Mouse (Mus musculus): ENCODE measurements around the gene Actbl2. TPM values are rescaled to one million over a fixed set of nuclear protein-coding genes. Genes with fewer than 3 reads are reported as not detected.

Actbl2 gene
- total and polyA plus RNA-seq, 3 experiments = not detected

- TF ChIP-seq IRF4 (IDR thresholded peaks at IDR 0.05; ENCODE audit: low read depth, low read length) = no peak
- TF ChIP-seq ZKSCAN1 (IDR thresholded peaks at IDR 0.05; ENCODE audit: borderline replicate concordance, low read depth, low read length) = no peak
- TF ChIP-seq USF1 (IDR thresholded peaks at IDR 0.05; ENCODE audit: low read depth, low read length) = no peak
- TF ChIP-seq USF2 (conservative IDR thresholded peaks at IDR 0.05; ENCODE audit: low read depth, low read length) = no peak
- no peak for TF ChIP-seq JUND (conservative IDR thresholded peaks at IDR 0.05; ENCODE audit: low read depth, low read length)
- TF ChIP-seq RAD21 (IDR thresholded peaks at IDR 0.05; ENCODE audit: low read depth, low read length) = no peak
- TF ChIP-seq ZMIZ1 (IDR thresholded peaks at IDR 0.05; ENCODE audit: low read depth, low read length) = no peak
- TF ChIP-seq CHD2 (IDR thresholded peaks at IDR 0.05; ENCODE audit: low read length) = no peak
- TF ChIP-seq MYC (IDR thresholded peaks at IDR 0.05; ENCODE audit: low read depth, low read length) = no peak
- no peak for TF ChIP-seq HCFC1 (IDR thresholded peaks at IDR 0.05; ENCODE audit: low read depth, low read length)
- no peak for TF ChIP-seq CTCF (conservative IDR thresholded peaks at IDR 0.05 in 1 of 2, IDR thresholded peaks at IDR 0.05 in 1 of 2; ENCODE audit: low read depth in 2 of 2, low read length in 2 of 2)
- no peak for TF ChIP-seq UBTF (IDR thresholded peaks at IDR 0.05; ENCODE audit: low read depth, low read length)
- TF ChIP-seq JUN (IDR thresholded peaks at IDR 0.05; ENCODE audit: insufficient read depth, low read depth, low read length) = no peak
- no peak for TF ChIP-seq TCF12 (IDR thresholded peaks at IDR 0.05; ENCODE audit: low read depth, low read length)
- no peak for TF ChIP-seq SIN3A (IDR thresholded peaks at IDR 0.05; ENCODE audit: low read length)
- no peak for TF ChIP-seq ZC3H11A (IDR thresholded peaks at IDR 0.05; ENCODE audit: low read depth, low read length)
- no peak for TF ChIP-seq POLR2AphosphoS2 (IDR thresholded peaks at IDR 0.05; ENCODE audit: low read depth, low read length)
- TF ChIP-seq POLR2A (IDR thresholded peaks at IDR 0.05; ENCODE audit: low read depth, low read length) = no peak
- TF ChIP-seq MEF2A (IDR thresholded peaks at IDR 0.05; ENCODE audit: borderline replicate concordance, low read depth, low read length) = no peak
- no peak for TF ChIP-seq EP300 (IDR thresholded peaks at IDR 0.05; ENCODE audit: low read length)
Observed at GRCm38 (mm10) chr13:111271868-111272267, 17.1 kb downstream of the Actbl2 start.

GRCm38 (mm10) chr13:111286461-111287385 lies 31.9 kb downstream of the Actbl2 start:
- Histone ChIP-seq H3K4me3 (replicated peaks in 1 of 3; ENCODE audit: low read depth in 2 of 3, low read length in 2 of 3, poor library complexity in 1 of 3) (no peak overlapping the region), H3K4me1 (ENCODE audit: control insufficient read depth in 1 of 2, insufficient read depth in 2 of 2) (peaks cover 6 to 21% of the 10 kb centered on the region in 2 experiments; a peak in 3 of 4 replicates), H3K79me2 (replicated peaks; ENCODE audit: control insufficient read depth, extremely low read depth, insufficient read depth, poor library complexity, severe bottlenecking) (no peaks in the 10 kb centered on the region), H3K27ac (ENCODE audit: insufficient read depth, low read depth) (no peak overlapping the region), H3K9me3 (replicated peaks; ENCODE audit: low read length) (peaks cover 13% of the 10 kb centered on the region), H3K27me3 (replicated peaks) (no peaks in the 10 kb centered on the region), H3K4me2 (ENCODE audit: insufficient read depth, low read depth, poor library complexity, severe bottlenecking) (no peak overlapping the region), H3K9ac (ENCODE audit: insufficient read depth, low read depth) (no peak overlapping the region), H3K36me3 (replicated peaks in 1 of 2; ENCODE audit: control insufficient read depth in 1 of 2, insufficient read depth in 1 of 2, low read length in 1 of 2) (no peaks in the 10 kb centered on the region)
- dilution Hi-C loops (cut with MboI; ENCODE audit: extremely low pct_ligation_motif_present, extremely low pct_unique_long_range_greater_than_20kb, low sequenced_read_pairs) = no loop called here
- in situ Hi-C loops (cut with MboI; ENCODE audit: low pct_ligation_motif_present, low pct_unique_long_range_greater_than_20kb, low sequenced_read_pairs) = no loop called here
- DNase-seq (ENCODE audit: extremely low read depth) = peak; percentile 80
- peak; percentile 52 for TF ChIP-seq BHLHE40 (IDR thresholded peaks at IDR 0.05; ENCODE audit: low read depth, low read length)
- 0 out of 2 replicates have a peak, but pooled peaks have one; percentile 34 for TF ChIP-seq MAFK (IDR thresholded peaks at IDR 0.05; ENCODE audit: insufficient replicate concordance, low read length)
- TF ChIP-seq TBP (conservative IDR thresholded peaks at IDR 0.05; ENCODE audit: low read depth, low read length) = no peak
- 0 out of 2 replicates have a peak, but pooled peaks have one; percentile 45 for TF ChIP-seq IRF4 (IDR thresholded peaks at IDR 0.05; ENCODE audit: low read depth, low read length)
- no peak for TF ChIP-seq KAT2A (IDR thresholded peaks at IDR 0.05; ENCODE audit: insufficient replicate concordance, low read length)
- peak; percentile 62 for TF ChIP-seq EP300 (IDR thresholded peaks at IDR 0.05; ENCODE audit: low read length)
- peak; percentile 70 for TF ChIP-seq CHD2 (IDR thresholded peaks at IDR 0.05; ENCODE audit: low read length)
- 0 out of 2 replicates have a peak, but pooled peaks have one; percentile 18 for TF ChIP-seq MYC (IDR thresholded peaks at IDR 0.05; ENCODE audit: low read depth, low read length)
- peak; percentile 41 for TF ChIP-seq ETS1 (conservative IDR thresholded peaks at IDR 0.05; ENCODE audit: low read depth, low read length)

More at GRCm38 (mm10) chr13:111271868-111272267, 17.1 kb downstream of the Actbl2 start:
- Histone ChIP-seq H3K27me3 (replicated peaks) (no peaks in the 10 kb centered on the region), H3K9me3 (replicated peaks; ENCODE audit: low read length) (no peaks in the 10 kb centered on the region), H3K79me2 (replicated peaks; ENCODE audit: control insufficient read depth, extremely low read depth, insufficient read depth, poor library complexity, severe bottlenecking) (no peaks in the 10 kb centered on the region), H3K4me3 (replicated peaks in 1 of 3; ENCODE audit: low read depth in 2 of 3, low read length in 2 of 3, poor library complexity in 1 of 3) (no peak overlapping the region), H3K27ac (ENCODE audit: insufficient read depth, low read depth) (no peak overlapping the region), H3K4me2 (ENCODE audit: insufficient read depth, low read depth, poor library complexity, severe bottlenecking) (no peak overlapping the region), H3K4me1 (ENCODE audit: control insufficient read depth in 1 of 2, insufficient read depth in 2 of 2) (no peaks in the 10 kb centered on the region), H3K9ac (ENCODE audit: insufficient read depth, low read depth) (no peak overlapping the region), H3K36me3 (replicated peaks in 1 of 2; ENCODE audit: control insufficient read depth in 1 of 2, insufficient read depth in 1 of 2, low read length in 1 of 2) (no peaks in the 10 kb centered on the region)
- DNase-seq (ENCODE audit: extremely low read depth) = no peak
- dilution Hi-C loops (cut with MboI; ENCODE audit: extremely low pct_ligation_motif_present, extremely low pct_unique_long_range_greater_than_20kb, low sequenced_read_pairs) = no loop called here
- in situ Hi-C loops (cut with MboI; ENCODE audit: low pct_ligation_motif_present, low pct_unique_long_range_greater_than_20kb, low sequenced_read_pairs) = no loop called here

Data from CH12.LX (cell line).